Mouse (Mus musculus): ENCODE data around the gene Nek1. TPM values are rescaled to one million over a fixed set of nuclear protein-coding genes. Genes with fewer than 3 reads are reported as not detected.

Gene Nek1
- polyA plus RNA-seq, 1 experiment from 2014 or later, result 11.3 TPM

DNA sequence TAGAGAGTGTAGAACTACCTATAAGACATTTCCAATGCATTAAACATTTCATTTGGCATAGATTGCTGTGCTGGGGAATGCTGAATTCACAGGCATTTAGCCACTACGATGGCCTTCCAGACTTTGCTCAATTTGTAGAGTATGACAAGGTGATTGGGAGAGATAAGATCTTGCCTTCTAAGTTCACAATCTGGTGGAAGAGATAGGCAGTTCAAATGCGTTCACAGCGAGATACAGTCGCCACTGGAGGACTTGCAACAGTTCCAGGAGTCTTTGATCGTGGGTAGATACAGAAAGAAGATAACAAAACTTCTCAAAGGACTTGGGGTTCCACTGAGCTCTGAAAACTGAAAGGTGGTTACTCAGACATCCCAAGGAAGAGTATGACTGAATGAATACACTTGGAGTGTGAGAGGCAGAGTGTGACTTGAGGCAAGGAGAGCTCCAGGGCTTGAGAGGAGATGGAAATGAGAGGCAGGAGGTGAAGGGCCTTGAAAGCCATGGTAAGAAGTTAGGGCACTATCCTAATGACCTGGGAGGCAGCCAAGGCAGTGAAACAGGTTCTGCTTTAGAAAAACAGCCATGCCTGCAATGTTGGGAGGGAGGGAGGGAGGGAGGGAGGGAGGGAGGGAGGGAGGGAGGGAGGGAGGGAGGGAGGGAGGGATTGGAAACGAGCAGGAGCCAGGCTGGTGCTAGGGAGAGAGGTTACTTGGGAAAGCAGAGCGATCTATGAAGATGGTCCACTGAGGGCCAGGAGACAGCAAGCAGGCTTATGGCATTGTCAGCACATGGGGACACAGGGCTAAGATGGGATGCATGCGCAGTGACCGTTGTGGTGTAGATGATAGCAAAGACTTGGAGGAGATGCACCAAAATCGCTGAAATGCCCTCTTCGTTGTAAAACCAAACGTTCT lies 184.9 kb downstream of the Nek1 start:
- in situ Hi-C loops (cut with MboI; ENCODE audit: low pct_unique_long_range_greater_than_20kb), result no loop called here
- DNase-seq (ENCODE audit: low read depth, low spot score) (no peak), ATAC-seq (no peak)
- no peak for TF ChIP-seq CTCF (IDR thresholded peaks at IDR 0.05)
- ChIA-PET POLR2A (no interaction called here), CTCF (no interaction called here)
- no peaks in the 10 kb centered on the region for H3K27me3 ChIP-seq

DNA sequence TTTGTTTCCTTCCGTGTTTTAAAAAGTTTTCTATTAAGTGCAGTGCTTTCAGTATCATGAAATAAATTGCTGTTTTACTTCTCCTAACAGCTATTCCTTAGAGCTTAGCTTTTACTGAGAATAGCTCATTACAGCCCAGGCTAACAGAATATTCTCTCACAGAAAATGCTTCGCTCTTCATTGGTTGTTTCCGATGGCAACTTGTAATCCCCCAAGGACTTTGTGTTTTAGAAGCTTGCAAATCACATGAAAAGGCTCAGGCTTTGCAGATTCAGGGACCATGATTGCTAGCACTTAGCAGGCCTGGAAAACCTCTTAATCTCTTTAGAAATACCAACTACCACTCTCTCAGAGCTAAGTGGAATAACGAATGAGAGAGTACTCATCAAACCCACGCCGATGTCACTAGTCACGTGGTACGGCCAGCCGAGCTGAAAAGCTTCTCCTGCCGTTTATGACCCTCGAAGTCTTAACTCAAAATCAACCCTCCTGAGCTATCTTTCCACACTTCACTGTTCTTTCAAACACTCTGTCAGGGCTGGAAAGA lies 185.7 kb downstream of the Nek1 start:
- no peak for DNase-seq (ENCODE audit: low read depth, low spot score)
- CTCF ChIA-PET, result no interaction called here
- in situ Hi-C loops (cut with MboI; ENCODE audit: low pct_unique_long_range_greater_than_20kb), result no loop called here
- ATAC-seq, result no peak
- no peak for TF ChIP-seq CTCF (IDR thresholded peaks at IDR 0.05)
- POLR2A ChIA-PET, result no interaction called here
- no peaks in the 10 kb centered on the region for H3K27me3 ChIP-seq

Other genes starting within 250 kb of the Nek1 start
- 48.9 TPM for gene Hpf1, start 102.8 kb upstream of the Nek1 start, polyA plus RNA-seq (2021)
- 55.5 TPM for gene Clcn3, start 9.9 kb upstream of the Nek1 start, polyA plus RNA-seq (2021)
- 22.9 TPM for gene Sh3rf1, start 230.7 kb downstream of the Nek1 start, polyA plus RNA-seq (2021)